Mouse (Mus musculus) layer of hippocampus, adult 18-20 months (tissue): Measurements from ENCODE around the gene Gigyf1. TPM values are rescaled to one million over a fixed set of nuclear protein-coding genes. Genes with fewer than 3 reads are reported as not detected.

Source experiments
- DNase-seq, 2 experiments: peaks; one replicate each; pipeline ENCODE4 v3.0.0; 2022; ENCODE audit warnings: low spot score in 2 of 2
- long read RNA-seq: library from polyadenylated mRNA; stranded (forward); transcript quantifications from one replicate; pipeline ENCODE4 v2.0.0, GENCODE M21; 2021
- total RNA-seq, 2 experiments: library from RNA; stranded (reverse); gene quantifications; 2 replicates each; pipeline ENCODE4 v1.2.3; 2021

The Gigyf1 gene
- total RNA-seq: 10 to 100 TPM; 64.1 to 65.4 TPM
- long read RNA-seq, partial matches to known transcripts: 6 of 19 reads
- long read RNA-seq, other reads (novel, unspliced or antisense): 13 of 19 reads

- no peak for DNase-seq
Observed at GRCm38 (mm10) chr5:137518436-137518835, at the start of gene Gigyf1. Gigyf1 (plus strand) TSS chr5:137518548.

DNA sequence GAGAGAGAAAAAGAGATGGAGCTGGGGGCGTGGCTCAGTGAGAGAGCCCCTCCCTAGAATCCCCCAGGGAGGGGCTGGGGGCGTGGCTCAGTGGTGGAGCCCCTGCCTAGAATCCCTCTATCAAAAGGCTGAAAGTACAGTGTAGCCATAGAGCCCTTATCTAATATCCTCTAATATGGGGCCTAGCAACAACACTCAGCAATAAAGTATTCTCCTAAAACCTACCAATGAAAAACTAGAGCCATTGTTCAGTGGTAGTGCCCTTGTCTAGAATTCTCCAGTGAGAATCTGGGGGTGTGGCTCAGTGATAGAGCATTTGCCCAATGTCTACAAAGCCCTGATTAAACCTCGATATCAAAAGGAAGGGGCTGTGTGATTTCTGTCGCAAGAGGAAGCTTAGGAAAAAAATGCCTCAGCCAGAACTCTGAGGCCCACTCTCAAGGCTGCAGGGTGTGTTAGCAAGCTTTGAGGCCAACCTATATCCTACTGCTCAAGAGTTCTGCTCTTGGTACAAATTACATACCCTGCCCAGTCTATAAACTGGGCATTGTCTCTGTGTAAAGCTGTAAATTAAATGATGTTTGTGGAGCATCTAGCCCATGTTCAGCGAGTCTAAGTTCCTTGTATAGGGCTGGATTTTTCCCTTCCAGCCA is 46.0 kb upstream of the Gigyf1 start:
- no peak for DNase-seq

DNA sequence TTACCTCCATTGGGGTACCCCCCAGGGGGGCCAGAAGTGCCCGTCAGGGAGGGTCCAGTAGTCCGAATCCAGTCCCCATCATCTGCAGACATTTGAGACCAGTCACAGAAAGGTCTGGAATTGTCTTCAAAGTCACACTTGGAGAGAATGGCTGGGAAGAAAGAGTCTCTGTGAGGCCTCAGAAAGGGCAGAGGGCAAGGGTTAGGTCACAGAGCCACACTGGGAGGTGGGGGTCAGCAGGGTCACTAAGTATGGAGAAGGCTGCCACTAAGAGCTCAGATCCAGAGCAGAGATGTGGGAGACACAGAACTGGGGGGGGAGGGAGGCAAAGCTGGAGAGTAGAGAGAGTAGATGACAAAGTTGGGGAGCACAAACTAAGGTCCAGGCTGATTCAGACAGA is 44.0 kb upstream of the Gigyf1 start:
- DNase-seq: no peak

- DNase-seq: no peak
Observed at GRCm38 (mm10) chr5:137476964-137477363, 41.4 kb upstream of the Gigyf1 start, which contains the start of gene Zan. Zan (minus strand) TSS chr5:137477064.

GRCm38 (mm10) chr5:137481138-137481537 is 37.2 kb upstream of the Gigyf1 start:
- DNase-seq: peak; percentile 64 to 93

DNA sequence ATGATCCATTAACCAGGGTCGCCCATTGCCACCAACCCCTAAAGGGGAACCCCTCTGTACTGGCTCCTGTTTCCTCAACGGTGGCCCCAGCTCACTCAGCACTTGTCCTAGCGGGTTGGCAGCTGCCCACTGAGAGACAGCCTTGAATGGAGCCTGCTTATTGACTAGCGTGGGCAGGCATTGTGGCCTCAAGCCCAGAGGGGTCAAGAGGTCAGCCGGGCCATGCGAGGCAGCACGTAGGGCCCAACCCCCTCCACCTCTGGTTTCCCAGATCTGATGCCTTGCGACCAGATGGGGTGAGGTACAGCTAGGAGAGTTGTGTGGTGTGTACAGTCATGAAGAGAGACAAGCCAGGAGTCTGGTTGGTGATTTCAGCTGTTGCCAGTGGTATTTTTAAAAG is 36.5 kb upstream of the Gigyf1 start:
- no peak for DNase-seq

DNA sequence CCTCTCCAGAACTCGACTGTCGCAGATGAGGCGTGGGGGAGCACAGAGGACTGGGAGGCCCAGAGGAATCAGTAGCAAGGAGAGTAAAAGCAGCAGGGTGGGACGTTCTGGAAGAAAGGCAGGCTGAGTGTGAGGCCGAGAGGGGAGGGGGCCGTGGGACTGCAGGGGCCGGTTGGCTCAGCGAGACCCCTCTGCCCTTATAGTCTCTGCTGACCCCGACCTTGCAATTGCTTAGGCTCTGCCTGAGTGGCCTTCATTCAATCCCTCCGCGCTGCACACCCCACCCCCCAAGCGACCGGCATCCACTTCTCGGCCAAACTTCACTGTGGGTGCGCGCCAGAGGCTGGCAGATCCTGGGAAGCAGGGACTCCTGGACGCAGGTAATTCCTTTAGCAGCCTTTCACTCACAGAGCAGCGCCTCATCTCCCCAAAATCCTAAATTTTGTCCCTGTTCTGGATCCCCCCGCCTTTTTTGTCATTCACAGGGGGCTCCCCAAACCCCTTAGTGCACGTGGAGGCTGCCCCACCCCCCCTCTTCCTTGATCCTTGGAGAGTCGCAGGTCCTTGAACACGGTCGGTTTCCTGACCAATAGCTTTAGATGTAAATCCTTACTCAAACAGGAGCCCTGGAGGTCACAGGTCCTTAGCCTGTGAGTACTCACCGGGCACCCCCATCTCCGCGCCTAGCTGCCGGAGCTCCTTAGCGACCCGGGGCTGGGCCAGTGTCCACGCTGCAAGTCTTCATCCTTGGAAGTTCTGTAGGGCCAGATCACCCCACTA is 33.1 kb upstream of the Gigyf1 start:
- no peak for DNase-seq

DNA sequence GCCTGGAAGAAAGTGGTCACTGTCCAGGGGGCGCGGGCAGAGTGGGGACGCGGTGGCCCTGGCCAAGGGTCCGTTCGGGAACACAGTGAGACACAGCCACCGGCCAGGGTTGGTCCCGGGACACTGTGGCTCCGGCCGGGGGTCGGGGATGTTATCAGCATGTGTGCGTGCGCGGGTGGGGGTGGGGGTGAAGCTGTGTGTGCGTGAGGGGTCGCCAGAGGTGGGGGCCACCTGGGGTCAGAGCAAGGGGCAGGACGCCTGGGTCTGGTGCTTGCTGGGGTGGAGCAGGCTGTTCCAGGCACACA is 32.5 kb upstream of the Gigyf1 start:
- no peak for DNase-seq

- DNase-seq: no peak
Observed at GRCm38 (mm10) chr5:137487616-137488015, 30.7 kb upstream of the Gigyf1 start.

GRCm38 (mm10) chr5:137491559-137491958 is 26.8 kb upstream of the Gigyf1 start:
- DNase-seq: peak; percentile 54 to 70

GRCm38 (mm10) chr5:137493831-137494230 is 24.5 kb upstream of the Gigyf1 start:
- DNase-seq: peak in 1 of 2 experiments; percentile 56

- DNase-seq: no peak
Observed at GRCm38 (mm10) chr5:137500186-137500585, 18.2 kb upstream of the Gigyf1 start.

DNA sequence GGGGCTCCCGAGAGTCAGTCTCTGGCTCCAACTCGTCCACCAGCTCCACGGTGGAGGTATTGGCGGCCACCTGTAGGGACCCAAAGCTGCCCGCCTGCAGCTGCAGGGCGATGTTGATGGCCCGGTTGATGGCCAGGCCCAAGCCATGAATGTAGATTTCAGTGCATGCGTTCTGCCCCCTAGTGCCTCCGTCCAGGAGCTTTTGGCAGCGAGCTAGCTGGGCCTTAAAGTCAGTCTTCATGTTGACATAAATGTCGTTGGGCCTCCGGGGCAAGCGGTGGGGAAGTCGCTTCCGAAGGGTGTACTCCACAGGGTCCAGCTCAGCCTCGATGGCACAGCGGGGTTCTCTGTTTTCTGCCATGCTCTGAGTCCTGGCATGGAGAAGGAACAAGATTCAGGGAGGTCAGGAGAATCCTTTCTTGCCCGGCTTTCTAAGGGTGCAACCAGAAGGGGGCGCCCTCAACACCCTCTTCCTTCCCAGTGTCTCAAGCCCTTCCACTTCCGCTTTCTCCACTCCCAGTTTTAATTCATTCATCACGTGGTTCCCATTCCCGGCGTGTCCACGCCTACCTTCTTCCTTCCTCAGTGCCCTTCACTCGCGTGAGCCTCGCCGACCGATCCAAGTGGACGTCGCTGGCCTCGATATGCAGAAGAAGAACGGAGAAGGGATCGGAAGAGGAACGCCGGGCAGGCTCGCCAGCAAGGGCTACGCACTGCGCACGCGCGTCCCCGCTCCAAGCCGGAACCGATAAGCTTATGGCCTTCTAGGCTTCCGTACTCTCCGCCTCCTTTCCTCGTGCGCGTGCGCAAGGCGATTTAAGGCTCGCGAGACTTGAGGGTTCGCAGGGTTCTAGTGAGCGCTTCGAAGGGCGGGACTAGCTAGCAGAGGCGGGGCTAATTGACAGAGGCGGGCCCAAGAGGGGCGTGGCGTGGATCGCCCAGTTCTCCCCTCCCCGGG is 16.4 kb upstream of the Gigyf1 start, which contains the start of gene Pop7:
Gene Pop7 (minus strand): TSS at position 810 of the 958 bp plus-strand sequence.
- DNase-seq: peak; percentile 99 to 100

GRCm38 (mm10) chr5:137502667-137503110 is 15.7 kb upstream of the Gigyf1 start:
- DNase-seq: peak in 1 of 2 experiments; percentile 77

DNA sequence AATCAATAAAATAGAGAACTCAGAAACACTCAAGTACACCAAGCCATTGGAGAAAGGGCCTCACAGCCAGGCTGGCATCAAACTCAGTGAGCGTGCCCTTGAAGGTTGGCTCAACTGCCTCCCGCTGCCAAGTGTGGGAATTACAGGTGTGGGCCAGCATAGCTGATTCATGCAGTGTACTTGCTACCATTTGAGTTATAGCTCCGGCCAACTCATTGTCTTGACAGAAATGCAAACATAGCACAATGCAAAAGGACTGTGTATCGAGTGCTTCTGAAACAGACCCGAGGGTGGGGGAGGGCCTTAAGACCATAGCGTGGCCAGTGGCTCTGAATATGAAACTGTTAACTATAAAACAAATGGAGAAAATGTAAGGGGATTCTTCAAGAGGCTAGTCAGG is 14.3 kb upstream of the Gigyf1 start:
- DNase-seq: no peak

- peak; percentile 74 to 89 for DNase-seq
Observed at GRCm38 (mm10) chr5:137510014-137510501, 8.3 kb upstream of the Gigyf1 start.

DNA sequence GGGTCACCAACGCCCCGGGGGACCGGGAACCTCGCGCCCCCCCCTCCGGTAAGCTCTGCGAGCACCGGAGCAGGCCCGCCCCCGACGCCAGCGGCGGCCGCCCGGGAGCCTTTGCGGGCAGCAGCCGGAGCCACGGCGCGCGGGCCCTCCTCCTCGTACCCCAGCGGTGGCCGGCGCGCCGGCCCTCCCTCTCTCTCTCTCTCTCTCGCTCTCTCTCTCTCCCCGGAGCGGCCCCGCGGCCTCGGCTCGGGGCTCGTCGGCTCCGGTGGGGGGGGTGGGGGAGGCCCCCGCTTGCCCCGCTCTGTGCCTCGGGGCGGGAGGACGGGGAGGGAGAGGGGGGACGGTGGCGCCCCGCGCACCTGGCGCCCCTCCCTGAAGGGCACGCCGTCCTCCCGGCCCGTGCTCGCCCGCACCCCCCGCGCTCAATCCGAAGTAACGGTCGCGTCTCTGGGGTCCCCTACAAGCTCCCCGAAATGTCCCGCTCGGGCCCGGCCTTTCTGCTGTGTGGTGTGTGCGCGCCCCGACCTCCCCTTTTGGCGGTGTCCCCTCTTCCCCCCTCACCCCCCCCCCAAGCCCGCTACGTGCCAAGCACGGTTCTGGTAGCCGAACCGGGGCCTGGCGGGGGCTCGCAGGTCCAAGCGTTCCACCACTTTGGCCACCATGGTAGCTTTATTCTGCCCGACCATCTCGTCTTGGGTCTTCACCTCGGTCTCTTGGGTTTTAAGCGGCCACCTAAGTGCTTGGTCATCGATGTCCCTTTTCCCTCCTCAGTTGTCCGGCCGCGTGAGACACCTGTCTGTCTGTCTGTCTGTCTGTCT is 7.6 kb upstream of the Gigyf1 start:
- no peak for DNase-seq

- no peak for DNase-seq
Observed at GRCm38 (mm10) chr5:137511706-137512105, 6.6 kb upstream of the Gigyf1 start.

DNA sequence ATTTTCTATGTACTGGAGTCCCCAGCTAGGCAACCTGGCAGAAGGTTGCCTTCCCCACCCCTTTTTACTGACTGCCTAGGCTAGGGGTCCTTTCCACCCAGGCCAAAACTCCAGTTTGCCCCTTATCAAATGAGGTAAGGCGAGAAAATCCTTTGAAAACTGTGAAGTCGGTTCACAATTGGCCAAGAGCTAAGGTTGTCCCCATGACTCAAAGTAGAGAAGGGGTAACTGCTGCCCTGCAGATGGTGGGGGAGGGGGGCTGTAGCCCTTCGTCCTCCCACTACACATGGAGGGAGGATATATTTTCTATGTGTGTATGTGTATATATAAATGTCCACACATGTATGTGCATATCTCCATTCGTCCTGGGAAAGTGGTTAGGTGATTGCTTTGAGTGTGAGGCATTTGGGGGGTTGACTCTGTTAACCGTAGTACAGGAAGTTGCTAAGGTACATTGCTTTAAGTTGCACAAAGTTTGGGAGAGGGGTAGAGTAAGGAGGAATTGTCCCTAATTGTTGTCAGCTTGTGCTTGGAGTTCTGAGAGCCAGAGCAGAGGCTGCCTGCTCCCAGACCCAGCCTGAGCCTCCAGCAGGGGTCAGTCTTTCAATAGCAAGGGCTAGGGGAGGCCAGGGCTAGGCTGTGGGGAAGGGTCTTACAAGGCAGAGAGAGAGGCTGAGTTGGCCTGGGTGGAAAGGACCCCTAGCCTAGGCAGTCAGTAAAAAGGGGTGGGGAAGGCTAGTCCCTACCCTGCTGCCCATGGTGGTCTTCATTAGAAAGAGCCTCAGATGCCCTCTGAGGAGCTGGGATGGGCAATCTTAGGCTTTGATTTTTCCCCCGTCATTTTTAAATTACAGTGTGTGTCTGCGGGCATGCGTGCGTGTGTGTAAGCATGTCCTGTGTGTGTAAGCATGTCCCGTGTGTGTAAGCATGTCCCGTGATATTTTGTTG is 5.2 kb upstream of the Gigyf1 start:
- no peak for DNase-seq
